ENCODE assay signal across 8 mouse cellular contexts in genomic region chr14:119857338-119858291, GRCm38 (mm10).
A peak's percentile ranks its signal among the peaks of the same experiment; 100 is the strongest.
DNase-seq lines count a peak whose midpoint lies in the region; ATAC-seq and TF ChIP-seq lines count a peak whose summit lies in the region.

No protein-coding gene starts in this region.

- no peaks in the 10 kb centered on the region for H3K36me3 ChIP-seq in embryonic facial prominence, embryonic 14.5 days (ENCODE audit: control insufficient read depth, insufficient read depth, low read length)
- no peaks in the 10 kb centered on the region for H3K36me3 ChIP-seq in midbrain, postnatal 0 days (ENCODE audit: insufficient read depth, low read length)

- H3K4me1 ChIP-seq in embryonic facial prominence, embryonic 14.5 days (ENCODE audit: control insufficient read depth, insufficient read depth, low read length) = peaks cover 3% of the 10 kb centered on the region; the same call in 1 of the 2 replicates
- H3K4me1 ChIP-seq in midbrain, postnatal 0 days (ENCODE audit: insufficient read depth, low read length) = peaks cover 9% of the 10 kb centered on the region; the same call in 1 of the 2 replicates

- no peak overlapping the region for H3K9ac ChIP-seq in embryonic facial prominence, embryonic 14.5 days (ENCODE audit: low read depth, low read length)
- H3K9ac ChIP-seq in midbrain, postnatal 0 days (replicated peaks; ENCODE audit: low read length, poor library complexity, severe bottlenecking) = peak overlapping the region; percentile 44

- DNase-seq in heart, adult 11 months = peak; percentile 77
- no peak for DNase-seq in heart, adult 8-10 months (ENCODE audit: low spot score)
- peak; percentile 16 for DNase-seq in embryonic facial prominence, embryonic 14.5 days (ENCODE audit: low spot score)
- peak; percentile 57 to 84 for DNase-seq in layer of hippocampus, adult 18-20 months (ENCODE audit: low spot score in 2 of 2)
- DNase-seq in midbrain, postnatal 0 days (ENCODE audit: low spot score) = peak; percentile 54
- no peak for DNase-seq in T-cell, adult 2 months (ENCODE audit: low spot score)
- DNase-seq in ovary, postnatal 14 days (ENCODE audit: low spot score) = no peak

- H3K9me3 ChIP-seq in embryonic facial prominence, embryonic 14.5 days (ENCODE audit: control insufficient read depth, low read length) = no peaks in the 10 kb centered on the region
- no peaks in the 10 kb centered on the region for H3K9me3 ChIP-seq in midbrain, postnatal 0 days (ENCODE audit: low read length)

- peaks cover 6% of the 10 kb centered on the region; the same call in 1 of the 2 replicates for H3K27me3 ChIP-seq in embryonic facial prominence, embryonic 14.5 days (replicated peaks; ENCODE audit: control insufficient read depth, insufficient read depth, low read length)
- no peaks in the 10 kb centered on the region for H3K27me3 ChIP-seq in midbrain, postnatal 0 days (ENCODE audit: insufficient read depth, low read length)

- H3K4me3 ChIP-seq in embryonic facial prominence, embryonic 14.5 days (ENCODE audit: low read depth, low read length) = no peak overlapping the region; the same call in 1 of the 2 replicates
- H3K4me3 ChIP-seq in midbrain, postnatal 0 days (ENCODE audit: low read depth, low read length) = peak overlapping the region; percentile 23

- 53% methylated on average over 23 of the region's 23 CpGs for WGBS in embryonic facial prominence, embryonic 14.5 days
- 29% methylated on average over 23 of the region's 23 CpGs for WGBS in midbrain, postnatal 0 days

- H3K4me2 ChIP-seq in embryonic facial prominence, embryonic 14.5 days (ENCODE audit: low read depth, low read length) = peak overlapping the region; percentile 43
- H3K4me2 ChIP-seq in midbrain, postnatal 0 days (ENCODE audit: low read depth, low read length, poor library complexity, severe bottlenecking) = peak overlapping the region; percentile 54

- no peak overlapping the region for H3K27ac ChIP-seq in embryonic facial prominence, embryonic 14.5 days (replicated peaks; ENCODE audit: low read depth, low read length)
- H3K27ac ChIP-seq in midbrain, postnatal 0 days (ENCODE audit: low read depth, low read length) = peak overlapping the region; percentile 59

- peak; percentile 26; the same call in 1 of the 2 replicates for TF ChIP-seq CTCF in midbrain, postnatal 0 days (IDR thresholded peaks at IDR 0.05)

- no peak for ATAC-seq in embryonic facial prominence, embryonic 14.5 days (ENCODE audit: low read depth)
- ATAC-seq in midbrain, postnatal 0 days (ENCODE audit: low FRiP score) = peak; percentile 82; the same call in 1 of the 2 replicates
- no peak for ATAC-seq in activated CD4-positive, CD25-positive, alpha-beta regulatory T cell, adult 4 months

Comparison
In these comparisons a context has a peak if more than half of its experiments do, and no peak if none do; other contexts are left out.
1. DNase-seq: peak in heart, adult 11 months (single experiment), embryonic facial prominence, embryonic 14.5 days (single experiment), layer of hippocampus, adult 18-20 months (2 of 2) and midbrain, postnatal 0 days (single experiment); none in heart, adult 8-10 months (single experiment), T-cell, adult 2 months (single experiment) and ovary, postnatal 14 days (single experiment).